Mouse (Mus musculus): ENCODE data around the gene Lzts2.

The Lzts2 gene

GRCm38 (mm10) chr19:45045236-45045635 is 31.0 kb downstream of the Lzts2 start:
- in situ Hi-C loops (cut with MboI; ENCODE audit: low pct_unique_long_range_greater_than_20kb in 1 of 2, low sequenced_read_pairs in 2 of 2, unreplicated experiment in 1 of 2): no loop called here

GRCm38 (mm10) chr19:45045651-45046050 is 31.4 kb downstream of the Lzts2 start, which contains the start of gene Pdzd7:
Gene Pdzd7, minus strand, starts transcription at chr19:45045717.
- in situ Hi-C loops (cut with MboI; ENCODE audit: low pct_unique_long_range_greater_than_20kb in 1 of 2, low sequenced_read_pairs in 2 of 2, unreplicated experiment in 1 of 2): no loop called here

GRCm38 (mm10) chr19:45046523-45047321 is 32.5 kb downstream of the Lzts2 start:
- in situ Hi-C loops (cut with MboI; ENCODE audit: low pct_unique_long_range_greater_than_20kb in 1 of 2, low sequenced_read_pairs in 2 of 2, unreplicated experiment in 1 of 2): no loop called here

GRCm38 (mm10) chr19:45047417-45047934 is 33.3 kb downstream of the Lzts2 start, which contains the start of gene Sfxn3:
Gene Sfxn3, plus strand, starts transcription at chr19:45047503.
- in situ Hi-C loops (cut with MboI; ENCODE audit: low pct_unique_long_range_greater_than_20kb in 1 of 2, low sequenced_read_pairs in 2 of 2, unreplicated experiment in 1 of 2): no loop called here

- in situ Hi-C loops (cut with MboI; ENCODE audit: low pct_unique_long_range_greater_than_20kb in 1 of 2, low sequenced_read_pairs in 2 of 2, unreplicated experiment in 1 of 2): no loop called here
Measured at GRCm38 (mm10) chr19:45047935-45048643, 33.9 kb downstream of the Lzts2 start.

GRCm38 (mm10) chr19:45048644-45049365 is 34.6 kb downstream of the Lzts2 start:
- in situ Hi-C loops (cut with MboI; ENCODE audit: low pct_unique_long_range_greater_than_20kb in 1 of 2, low sequenced_read_pairs in 2 of 2, unreplicated experiment in 1 of 2): no loop called here

GRCm38 (mm10) chr19:45049523-45049922 is 35.3 kb downstream of the Lzts2 start:
- in situ Hi-C loops (cut with MboI; ENCODE audit: low pct_unique_long_range_greater_than_20kb in 1 of 2, low sequenced_read_pairs in 2 of 2, unreplicated experiment in 1 of 2): no loop called here

- in situ Hi-C loops (cut with MboI; ENCODE audit: low pct_unique_long_range_greater_than_20kb in 1 of 2, low sequenced_read_pairs in 2 of 2, unreplicated experiment in 1 of 2): no loop called here
Measured at GRCm38 (mm10) chr19:45053451-45053850, 39.2 kb downstream of the Lzts2 start.

GRCm38 (mm10) chr19:45054892-45055690 is 40.9 kb downstream of the Lzts2 start:
- in situ Hi-C loops (cut with MboI; ENCODE audit: low pct_unique_long_range_greater_than_20kb in 1 of 2, low sequenced_read_pairs in 2 of 2, unreplicated experiment in 1 of 2): no loop called here

- in situ Hi-C loops (cut with MboI; ENCODE audit: low pct_unique_long_range_greater_than_20kb in 1 of 2, low sequenced_read_pairs in 2 of 2, unreplicated experiment in 1 of 2): no loop called here
Measured at GRCm38 (mm10) chr19:45056364-45056763, 42.1 kb downstream of the Lzts2 start.

GRCm38 (mm10) chr19:45056908-45057698 is 42.9 kb downstream of the Lzts2 start:
- in situ Hi-C loops (cut with MboI; ENCODE audit: low pct_unique_long_range_greater_than_20kb in 1 of 2, low sequenced_read_pairs in 2 of 2, unreplicated experiment in 1 of 2): no loop called here

GRCm38 (mm10) chr19:45057724-45058112 is 43.5 kb downstream of the Lzts2 start:
- in situ Hi-C loops (cut with MboI; ENCODE audit: low pct_unique_long_range_greater_than_20kb in 1 of 2, low sequenced_read_pairs in 2 of 2, unreplicated experiment in 1 of 2): no loop called here

GRCm38 (mm10) chr19:45058113-45058839 is 44.1 kb downstream of the Lzts2 start:
- in situ Hi-C loops (cut with MboI; ENCODE audit: low pct_unique_long_range_greater_than_20kb in 1 of 2, low sequenced_read_pairs in 2 of 2, unreplicated experiment in 1 of 2): no loop called here

GRCm38 (mm10) chr19:45058841-45059240 is 44.6 kb downstream of the Lzts2 start:
- in situ Hi-C loops (cut with MboI; ENCODE audit: low pct_unique_long_range_greater_than_20kb in 1 of 2, low sequenced_read_pairs in 2 of 2, unreplicated experiment in 1 of 2): no loop called here

GRCm38 (mm10) chr19:45063565-45064292 is 49.5 kb downstream of the Lzts2 start:
- in situ Hi-C loops (cut with MboI; ENCODE audit: low pct_unique_long_range_greater_than_20kb in 1 of 2, low sequenced_read_pairs in 2 of 2, unreplicated experiment in 1 of 2): no loop called here

- in situ Hi-C loops (cut with MboI; ENCODE audit: low pct_unique_long_range_greater_than_20kb in 1 of 2, low sequenced_read_pairs in 2 of 2, unreplicated experiment in 1 of 2): no loop called here
Measured at GRCm38 (mm10) chr19:45065226-45065625, 51.0 kb downstream of the Lzts2 start.

Measured in mouse embryonic stem cell (cell line).